Mouse (Mus musculus) spleen, adult 2 months (tissue): ENCODE results near the gene Slc4a1.

Source experiments
- CTCF ChIP-seq: fragments of 200-500 bp; IDR thresholded peaks from 2 replicates; pipeline ENCODE4 v1.5.1; 2011; ENCODE audit warnings: mild to moderate bottlenecking, inconsistent platforms; ENCODE audit not compliant: insufficient read depth, insufficient read length, insufficient replicate concordance; ENCODE audit errors: extremely low read depth
- POLR2A ChIP-seq: fragments of 200-500 bp; IDR thresholded peaks from 2 replicates; pipeline ENCODE4 v1.6.1; 2011; ENCODE audit warnings: low read depth, low read length, inconsistent platforms

DNA sequence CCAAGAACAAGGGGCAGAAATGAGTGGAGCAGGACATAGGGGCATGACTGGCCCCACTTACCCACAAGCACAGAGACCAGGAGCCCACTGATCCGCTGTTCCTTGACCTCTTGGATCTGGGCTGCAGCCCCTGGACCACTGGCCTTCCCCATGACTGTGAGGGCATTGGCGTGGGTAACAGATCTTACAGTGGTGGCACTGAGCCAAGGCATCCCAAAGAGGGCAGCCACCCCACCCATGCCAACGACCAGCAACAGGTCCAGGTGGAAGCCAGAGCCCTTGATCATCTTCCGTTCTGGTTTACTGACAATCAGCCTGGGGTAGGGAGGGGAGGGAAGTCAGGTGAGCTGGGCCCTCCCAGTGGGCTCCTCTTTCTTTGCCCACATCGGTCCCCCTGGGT is 13.6 kb downstream of the Slc4a1 start:
- no peak for TF ChIP-seq CTCF
- no peak for TF ChIP-seq POLR2A
